Mouse (Mus musculus): Measurements from ENCODE around the gene Gria4. TPM values are rescaled to one million over a fixed set of nuclear protein-coding genes. Genes with fewer than 3 reads are reported as not detected.

Gene Gria4
- polyA plus RNA-seq, 1 experiment from 2014 or later: 3.2 TPM

DNA sequence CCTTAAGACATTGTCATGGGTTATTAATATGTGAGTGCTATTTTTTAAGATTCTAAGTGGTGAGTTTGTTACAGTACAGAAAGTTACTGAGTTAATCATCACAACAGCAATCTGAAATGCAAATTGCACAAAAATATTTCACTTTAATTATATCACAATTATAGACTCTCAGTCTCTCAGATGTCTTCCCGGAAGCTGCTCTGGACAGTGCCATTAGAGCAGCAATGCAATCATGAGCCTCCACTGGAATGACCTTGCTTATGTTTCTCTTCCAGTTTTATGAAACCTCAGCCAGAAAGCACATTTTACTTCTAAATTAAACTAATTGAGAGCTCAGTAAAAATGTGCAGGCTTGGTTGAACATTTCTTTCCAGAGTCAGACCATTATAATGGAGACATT is 116.9 kb downstream of the Gria4 start:
- CTCF ChIA-PET: no interaction called here
- TF ChIP-seq CTCF (IDR thresholded peaks at IDR 0.05): no peak
- ATAC-seq (no peak), DNase-seq (ENCODE audit: low read depth, low spot score) (no peak)
- in situ Hi-C loops (cut with MboI; ENCODE audit: low pct_unique_long_range_greater_than_20kb): no loop called here
- POLR2A ChIA-PET: no interaction called here
- H3K27me3 ChIP-seq: no peaks in the 10 kb centered on the region

DNA sequence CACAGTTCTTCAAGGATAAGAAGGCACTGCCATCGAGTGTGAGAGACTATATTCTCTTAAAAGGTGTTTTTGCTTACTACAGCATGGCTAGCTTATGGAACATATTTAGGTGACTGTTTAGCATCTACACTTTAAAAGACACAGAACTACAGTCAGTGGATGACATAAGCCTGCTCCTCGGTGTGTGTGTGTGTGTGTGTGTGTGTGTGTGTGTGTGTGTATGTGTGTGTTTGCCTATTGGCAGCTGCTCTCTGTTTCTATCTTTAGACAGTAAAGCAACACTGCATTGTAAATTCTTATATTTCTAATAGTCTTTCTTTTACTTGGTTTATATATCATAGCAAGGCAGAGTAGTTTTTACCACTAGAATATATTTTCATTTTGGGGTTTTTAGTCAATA is 130.3 kb downstream of the Gria4 start:
- ChIA-PET CTCF (interaction anchor here (1.3 kb wide), 1 partner anchor 9 kb away, joined by 3 read pairs; no protein-coding TSS in a partner anchor), POLR2A (no interaction called here)
- no peak for DNase-seq (ENCODE audit: low read depth, low spot score)
- ATAC-seq: no peak
- no peak for TF ChIP-seq CTCF (IDR thresholded peaks at IDR 0.05)
- H3K27me3 ChIP-seq: no peaks in the 10 kb centered on the region
- in situ Hi-C loops (cut with MboI; ENCODE audit: low pct_unique_long_range_greater_than_20kb): no loop called here

DNA sequence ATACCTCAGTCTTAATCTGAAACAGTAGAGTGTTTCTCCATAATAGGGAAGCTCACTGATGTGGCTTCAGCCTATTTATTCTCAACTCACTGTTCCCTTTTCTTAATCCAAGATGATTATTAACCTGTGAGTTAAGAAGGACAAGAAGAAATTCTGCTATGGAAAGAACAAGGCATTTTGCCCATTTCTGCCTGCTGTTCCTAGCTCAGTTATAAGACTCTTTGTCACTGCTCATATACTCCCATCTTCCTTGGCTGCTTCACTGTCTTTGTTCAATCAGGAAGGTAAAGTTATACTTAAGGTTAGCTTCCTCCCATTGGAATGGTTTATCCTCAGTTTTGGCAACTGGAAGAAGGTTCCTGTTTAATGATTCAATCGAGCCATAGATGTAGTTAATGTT is 133.6 kb downstream of the Gria4 start:
- no peak for DNase-seq (ENCODE audit: low read depth, low spot score)
- in situ Hi-C loops (cut with MboI; ENCODE audit: low pct_unique_long_range_greater_than_20kb): no loop called here
- POLR2A ChIA-PET: no interaction called here
- no peak for TF ChIP-seq CTCF (IDR thresholded peaks at IDR 0.05)
- CTCF ChIA-PET: no interaction called here
- ATAC-seq: no peak
- H3K27me3 ChIP-seq: no peaks in the 10 kb centered on the region

DNA sequence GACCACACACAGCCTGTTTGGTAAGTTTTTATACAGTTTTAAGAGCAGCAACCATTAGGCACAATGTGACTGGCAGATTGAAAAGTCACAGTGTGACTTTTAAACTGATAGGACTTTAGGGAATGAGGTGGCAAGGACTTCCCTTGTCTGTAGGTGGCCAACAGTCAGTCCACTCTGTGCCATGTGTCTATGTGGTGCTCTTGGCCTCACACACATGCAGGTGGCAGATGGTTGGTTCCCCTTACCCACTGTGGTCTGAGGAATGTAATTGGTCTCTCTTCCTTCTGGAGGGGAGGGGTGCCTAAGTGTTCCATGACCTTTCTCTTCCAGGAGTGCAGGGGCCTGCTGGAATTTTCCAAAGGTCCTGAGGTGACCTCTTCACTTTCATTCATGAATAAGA is 137.1 kb downstream of the Gria4 start:
- DNase-seq (ENCODE audit: low read depth, low spot score) (no peak), ATAC-seq (no peak)
- in situ Hi-C loops (cut with MboI; ENCODE audit: low pct_unique_long_range_greater_than_20kb): no loop called here
- CTCF ChIA-PET: no interaction called here
- POLR2A ChIA-PET: no interaction called here
- no peak for TF ChIP-seq CTCF (IDR thresholded peaks at IDR 0.05)
- no peaks in the 10 kb centered on the region for H3K27me3 ChIP-seq

DNA sequence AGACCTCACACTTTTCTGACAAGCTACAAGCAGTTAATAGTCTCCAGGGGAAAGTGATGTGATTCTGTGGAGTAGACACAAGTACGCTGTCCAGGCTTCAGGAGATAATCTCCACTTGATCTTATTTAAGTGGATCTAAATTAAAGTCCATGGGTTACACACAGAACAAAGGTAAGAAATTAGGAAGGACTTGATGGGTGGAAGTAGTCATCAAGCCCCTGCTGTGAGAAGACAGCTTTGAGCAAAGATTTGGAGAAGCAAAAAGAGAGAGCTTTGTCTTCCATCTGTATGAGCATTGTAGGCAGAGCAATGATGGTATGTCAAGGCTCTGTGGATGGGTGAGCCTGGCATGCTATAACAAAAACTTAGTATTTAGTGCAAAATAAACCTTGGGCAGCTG is 141.7 kb downstream of the Gria4 start:
- ChIA-PET CTCF (interaction anchor here (1.2 kb wide), 1 partner anchor 16 kb away, joined by 3 read pairs; no protein-coding TSS in a partner anchor), POLR2A (no interaction called here)
- TF ChIP-seq CTCF (IDR thresholded peaks at IDR 0.05): no peak
- in situ Hi-C loops (cut with MboI; ENCODE audit: low pct_unique_long_range_greater_than_20kb): no loop called here
- no peak for DNase-seq (ENCODE audit: low read depth, low spot score)
- no peaks in the 10 kb centered on the region for H3K27me3 ChIP-seq
- no peak for ATAC-seq

DNA sequence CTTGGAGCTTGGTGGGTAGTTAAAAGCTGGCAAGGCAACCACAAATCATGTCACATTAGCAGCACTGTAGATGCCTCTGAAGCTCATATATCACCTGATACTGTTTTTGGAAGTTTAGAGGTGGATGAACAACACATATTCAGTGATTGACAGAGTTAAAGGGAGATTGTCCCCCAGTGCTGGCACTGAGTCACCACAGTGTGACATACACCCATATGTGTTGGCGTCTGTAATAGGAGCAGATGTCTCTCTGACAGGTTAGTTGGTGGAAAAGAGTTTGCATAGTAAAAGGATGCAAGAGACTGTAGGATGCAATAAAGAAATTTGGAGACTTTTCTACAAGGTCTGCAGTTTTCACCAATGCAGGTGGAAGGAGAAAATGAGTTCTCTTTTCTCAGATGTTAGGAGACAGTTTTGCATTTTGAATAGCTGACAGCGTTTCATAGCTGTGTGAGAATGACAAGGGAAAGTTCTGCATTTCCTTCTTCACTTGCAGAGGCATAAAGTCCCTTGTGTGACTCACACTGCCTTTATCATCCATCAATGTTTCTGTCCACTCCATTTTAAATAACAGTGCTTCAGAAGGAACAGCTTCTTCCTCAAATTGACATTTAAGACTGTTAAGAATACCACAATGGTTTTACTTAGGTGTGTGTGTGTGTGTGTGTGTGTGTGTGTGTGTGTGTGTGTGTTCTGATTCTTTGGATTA is 156.7 kb downstream of the Gria4 start:
- ChIA-PET POLR2A (no interaction called here), CTCF (interaction anchor here (1.5 kb wide), 1 partner anchor 14 kb away, joined by 3 read pairs; no protein-coding TSS in a partner anchor)
- ATAC-seq (no peak), DNase-seq (ENCODE audit: low read depth, low spot score) (no peak)
- no peak for TF ChIP-seq CTCF (IDR thresholded peaks at IDR 0.05)
- in situ Hi-C loops (cut with MboI; ENCODE audit: low pct_unique_long_range_greater_than_20kb): no loop called here
- H3K27me3 ChIP-seq: no peaks in the 10 kb centered on the region

DNA sequence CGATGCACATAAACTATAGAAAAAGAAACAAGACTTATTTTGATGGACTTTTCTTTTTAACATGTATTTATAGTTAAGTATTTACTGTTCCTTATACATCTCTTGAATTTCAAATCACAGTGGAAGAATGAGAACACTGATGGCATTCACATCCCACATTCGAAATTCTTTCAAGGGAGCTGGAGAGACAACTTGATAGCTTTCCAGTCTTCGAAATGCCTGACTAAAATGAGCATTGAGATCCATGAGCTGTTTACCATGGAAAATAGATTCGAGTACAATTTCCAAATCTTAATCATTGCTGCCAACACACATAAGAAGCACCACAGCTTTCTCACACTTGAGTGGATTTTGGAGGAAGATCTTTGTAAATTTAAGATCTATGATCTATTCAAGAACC is 164.1 kb downstream of the Gria4 start:
- ATAC-seq: no peak
- CTCF ChIA-PET: no interaction called here

DNA sequence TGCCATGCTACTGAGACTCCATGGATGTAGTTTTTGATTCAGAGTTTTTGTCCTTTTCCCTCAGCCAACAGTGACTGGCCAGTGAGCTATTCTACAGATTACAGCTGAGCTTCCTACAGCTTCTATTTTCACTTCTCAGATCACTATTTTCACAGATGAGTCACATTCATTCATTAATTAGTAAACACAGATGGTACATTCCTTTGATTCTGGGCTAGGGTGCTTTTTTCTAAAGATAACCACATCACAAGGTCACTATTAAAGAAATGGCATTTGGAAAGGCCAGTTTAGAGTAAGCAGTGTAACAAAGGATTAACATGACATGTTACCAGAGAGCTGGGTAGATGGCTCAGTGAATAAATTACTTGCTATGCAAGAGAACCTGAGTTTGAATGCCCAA is 180.7 kb downstream of the Gria4 start:
- in situ Hi-C loops (cut with MboI; ENCODE audit: low pct_unique_long_range_greater_than_20kb): no loop called here
- ATAC-seq (peak; percentile 93), DNase-seq (ENCODE audit: low read depth, low spot score) (peak; percentile 28)
- CTCF ChIA-PET: no interaction called here
- POLR2A ChIA-PET: no interaction called here
- TF ChIP-seq CTCF (IDR thresholded peaks at IDR 0.05): no peak
- no peaks in the 10 kb centered on the region for H3K27me3 ChIP-seq

More for the DNA sequence above, 164.1 kb downstream of the Gria4 start:
- POLR2A ChIA-PET: no interaction called here
- in situ Hi-C loops (cut with MboI; ENCODE audit: low pct_unique_long_range_greater_than_20kb): no loop called here
- DNase-seq (ENCODE audit: low read depth, low spot score): no peak
- no peaks in the 10 kb centered on the region for H3K27me3 ChIP-seq
- no peak for TF ChIP-seq CTCF (IDR thresholded peaks at IDR 0.05)

DNA sequence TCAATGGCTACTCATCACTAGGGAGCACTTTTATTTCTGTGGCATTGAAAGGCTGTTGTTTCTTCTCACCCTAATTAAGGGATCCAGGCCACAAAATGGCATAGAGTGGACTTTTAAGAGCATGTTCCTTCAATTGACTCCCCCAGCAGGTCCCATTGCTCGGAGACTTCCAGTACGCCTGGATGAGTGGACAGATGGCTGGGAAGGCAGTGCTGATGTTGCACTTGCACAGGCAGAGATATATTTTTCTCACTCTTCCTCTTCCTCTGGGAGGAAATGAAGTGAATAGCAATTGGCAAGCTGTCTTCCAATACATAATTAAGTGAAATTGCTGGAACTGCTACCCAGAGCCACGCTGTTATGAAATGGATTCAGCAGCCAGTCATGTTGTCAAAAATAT is 190.7 kb downstream of the Gria4 start:
- no peak for ATAC-seq

DNA sequence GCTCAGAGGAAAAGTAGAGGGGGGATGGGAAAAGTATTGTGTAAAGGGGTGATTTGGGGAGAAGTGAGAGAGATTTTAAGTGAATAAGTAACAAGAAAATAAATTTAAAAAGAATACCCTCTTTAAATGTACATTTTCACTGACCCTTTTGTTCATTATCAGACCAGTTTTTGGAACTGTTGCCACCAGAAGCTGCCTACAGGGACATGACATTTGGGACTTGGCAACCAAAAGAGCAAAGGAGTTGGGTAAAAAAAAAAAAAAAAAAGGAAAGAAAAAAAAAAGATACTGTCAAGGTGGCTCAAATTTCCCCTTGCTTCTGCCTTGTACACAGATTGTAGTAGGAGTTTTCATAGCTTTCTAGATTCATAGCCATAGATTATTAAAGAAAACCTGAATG is 191.8 kb downstream of the Gria4 start:
- ATAC-seq (no peak), DNase-seq (ENCODE audit: low read depth, low spot score) (no peak)
- no peak for TF ChIP-seq CTCF (IDR thresholded peaks at IDR 0.05)
- in situ Hi-C loops (cut with MboI; ENCODE audit: low pct_unique_long_range_greater_than_20kb): no loop called here
- CTCF ChIA-PET: no interaction called here
- H3K27me3 ChIP-seq: no peaks in the 10 kb centered on the region
- POLR2A ChIA-PET: no interaction called here

More for the DNA sequence above, 190.7 kb downstream of the Gria4 start:
- DNase-seq (ENCODE audit: low read depth, low spot score): no peak
- in situ Hi-C loops (cut with MboI; ENCODE audit: low pct_unique_long_range_greater_than_20kb): no loop called here
- no peak for TF ChIP-seq CTCF (IDR thresholded peaks at IDR 0.05)
- CTCF ChIA-PET: no interaction called here
- POLR2A ChIA-PET: no interaction called here
- no peaks in the 10 kb centered on the region for H3K27me3 ChIP-seq

DNA sequence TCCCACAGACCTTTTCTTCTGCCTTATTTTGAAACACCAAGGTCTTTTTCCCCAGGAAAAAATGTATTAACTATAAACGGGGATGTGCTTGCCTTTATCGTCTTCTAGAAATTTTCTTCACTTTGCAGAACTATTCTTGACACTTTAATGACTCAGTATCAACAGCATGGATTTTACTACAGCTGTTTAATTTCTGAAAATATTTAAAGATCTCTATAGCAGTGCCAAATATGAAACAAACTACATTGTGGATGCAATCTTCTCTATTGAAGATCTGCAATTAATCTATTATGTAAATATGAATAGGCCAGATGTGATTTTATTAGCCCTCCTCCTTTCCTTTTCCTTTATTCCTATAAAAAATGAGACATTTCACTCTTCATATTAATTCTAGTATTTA is 194.2 kb downstream of the Gria4 start:
- TF ChIP-seq CTCF (IDR thresholded peaks at IDR 0.05): no peak
- in situ Hi-C loops (cut with MboI; ENCODE audit: low pct_unique_long_range_greater_than_20kb): no loop called here
- ChIA-PET POLR2A (no interaction called here), CTCF (no interaction called here)
- DNase-seq (ENCODE audit: low read depth, low spot score) (no peak), ATAC-seq (no peak)
- no peaks in the 10 kb centered on the region for H3K27me3 ChIP-seq

DNA sequence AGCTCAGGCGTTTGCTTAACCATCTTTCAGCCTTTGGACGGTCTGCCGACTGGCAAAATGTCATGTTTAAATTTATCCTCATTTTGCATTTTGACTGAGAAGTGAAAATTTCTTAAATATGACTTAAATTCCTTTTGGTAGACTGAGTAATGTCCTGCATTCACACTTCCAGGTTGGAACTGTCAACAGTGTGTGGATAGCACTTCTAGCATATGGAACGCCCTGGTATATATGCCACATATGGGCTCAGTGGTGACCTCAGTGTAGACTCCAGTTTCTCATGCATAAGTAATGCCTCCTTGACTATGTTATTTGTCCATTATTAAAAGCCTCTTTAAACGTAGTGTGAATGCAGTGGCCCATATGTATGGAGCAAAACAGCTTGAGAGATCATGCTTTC is 222.4 kb downstream of the Gria4 start:
- in situ Hi-C loops (cut with MboI; ENCODE audit: low pct_unique_long_range_greater_than_20kb): no loop called here
- ChIA-PET POLR2A (no interaction called here), CTCF (no interaction called here)
- H3K27me3 ChIP-seq: no peaks in the 10 kb centered on the region
- ATAC-seq: no peak
- TF ChIP-seq CTCF (IDR thresholded peaks at IDR 0.05): no peak
- DNase-seq (ENCODE audit: low read depth, low spot score): no peak
